Mouse (Mus musculus): ENCODE results near the gene Ttll11. TPM values are rescaled to one million over a fixed set of nuclear protein-coding genes. Genes with fewer than 3 reads are reported as not detected.

Gene Ttll11
- polyA plus RNA-seq, 1 experiment, result 47.6 TPM

- no peaks in the 10 kb centered on the region for H3K36me3 ChIP-seq (ENCODE audit: control insufficient read depth, insufficient read depth, low read length)
- no peaks in the 10 kb centered on the region for H3K4me1 ChIP-seq (ENCODE audit: control insufficient read depth, insufficient read depth, low read length)
- TF ChIP-seq POLR2A (IDR thresholded peaks at IDR 0.05; ENCODE audit: control insufficient read depth, low read depth, low read length), result no peak
- TF ChIP-seq CTCF (IDR thresholded peaks at IDR 0.05; ENCODE audit: control insufficient read depth, insufficient read depth, insufficient replicate concordance, low read depth, low read length), result no peak
- no peaks in the 10 kb centered on the region for H3K27me3 ChIP-seq (ENCODE audit: control insufficient read depth, insufficient read depth, low read length)
- H3K4me3 ChIP-seq (ENCODE audit: control insufficient read depth, low read depth, low read length), result no peak overlapping the region
- no peak overlapping the region for H3K27ac ChIP-seq (ENCODE audit: control insufficient read depth, insufficient read depth, low read depth, low read length)
Measured at GRCm38 (mm10) chr2:35827886-35828285, 151.8 kb downstream of the Ttll11 start.

DNA sequence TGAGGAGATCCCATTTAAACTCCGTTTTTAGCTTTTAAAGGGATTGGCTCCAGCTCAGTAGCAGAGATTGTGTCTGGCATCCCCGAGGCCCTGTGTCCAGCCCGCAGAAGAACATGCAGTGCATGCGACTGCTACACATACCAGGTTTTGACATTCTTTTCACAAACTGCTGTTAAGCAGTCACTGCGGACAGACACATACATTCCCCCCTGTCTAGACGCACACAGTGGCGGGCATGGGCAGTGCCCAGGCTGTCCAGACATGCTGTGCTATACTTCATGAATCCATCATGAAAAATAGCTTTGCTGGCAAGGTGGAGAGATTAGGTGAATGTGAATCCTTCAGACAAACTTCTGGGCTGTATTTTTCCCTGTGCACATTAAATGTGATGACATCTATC, 154.6 kb downstream of the Ttll11 start:
- no peak overlapping the region for H3K27ac ChIP-seq (ENCODE audit: control insufficient read depth, insufficient read depth, low read depth, low read length)
- H3K27me3 ChIP-seq (ENCODE audit: control insufficient read depth, insufficient read depth, low read length), result no peaks in the 10 kb centered on the region
- no peak overlapping the region for H3K4me3 ChIP-seq (ENCODE audit: control insufficient read depth, low read depth, low read length)
- TF ChIP-seq CTCF (IDR thresholded peaks at IDR 0.05; ENCODE audit: control insufficient read depth, insufficient read depth, insufficient replicate concordance, low read depth, low read length) (no peak), POLR2A (IDR thresholded peaks at IDR 0.05; ENCODE audit: control insufficient read depth, low read depth, low read length) (no peak)
- no peaks in the 10 kb centered on the region for H3K36me3 ChIP-seq (ENCODE audit: control insufficient read depth, insufficient read depth, low read length)
- H3K4me1 ChIP-seq (ENCODE audit: control insufficient read depth, insufficient read depth, low read length), result no peaks in the 10 kb centered on the region

DNA sequence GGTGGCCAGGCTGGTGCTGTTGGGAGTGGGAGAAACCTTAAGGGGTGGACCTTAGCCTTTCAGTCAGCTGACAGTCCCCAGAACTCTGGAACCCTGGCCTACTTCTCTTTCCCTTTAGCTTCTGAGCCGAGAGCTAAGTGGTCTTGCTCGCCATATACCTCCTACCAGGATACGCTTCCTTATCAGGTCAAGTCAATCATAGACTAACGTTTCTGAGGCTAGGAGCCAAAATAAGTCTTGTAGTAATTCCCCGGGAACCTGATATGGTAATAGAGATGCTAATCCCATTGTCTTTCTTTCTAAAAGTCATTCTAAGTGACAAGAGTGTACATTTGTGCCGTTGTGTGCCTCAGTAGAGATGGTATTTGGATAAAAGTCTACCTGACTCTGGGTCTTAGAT, 156.1 kb downstream of the Ttll11 start:
- no peak for TF ChIP-seq CTCF (IDR thresholded peaks at IDR 0.05; ENCODE audit: control insufficient read depth, insufficient read depth, insufficient replicate concordance, low read depth, low read length)
- TF ChIP-seq POLR2A (IDR thresholded peaks at IDR 0.05; ENCODE audit: control insufficient read depth, low read depth, low read length), result no peak
- H3K27me3 ChIP-seq (ENCODE audit: control insufficient read depth, insufficient read depth, low read length), result no peaks in the 10 kb centered on the region
- H3K4me1 ChIP-seq (ENCODE audit: control insufficient read depth, insufficient read depth, low read length), result no peaks in the 10 kb centered on the region
- no peaks in the 10 kb centered on the region for H3K36me3 ChIP-seq (ENCODE audit: control insufficient read depth, insufficient read depth, low read length)
- H3K4me3 ChIP-seq (ENCODE audit: control insufficient read depth, low read depth, low read length), result no peak overlapping the region
- H3K27ac ChIP-seq (ENCODE audit: control insufficient read depth, insufficient read depth, low read depth, low read length), result no peak overlapping the region

DNA sequence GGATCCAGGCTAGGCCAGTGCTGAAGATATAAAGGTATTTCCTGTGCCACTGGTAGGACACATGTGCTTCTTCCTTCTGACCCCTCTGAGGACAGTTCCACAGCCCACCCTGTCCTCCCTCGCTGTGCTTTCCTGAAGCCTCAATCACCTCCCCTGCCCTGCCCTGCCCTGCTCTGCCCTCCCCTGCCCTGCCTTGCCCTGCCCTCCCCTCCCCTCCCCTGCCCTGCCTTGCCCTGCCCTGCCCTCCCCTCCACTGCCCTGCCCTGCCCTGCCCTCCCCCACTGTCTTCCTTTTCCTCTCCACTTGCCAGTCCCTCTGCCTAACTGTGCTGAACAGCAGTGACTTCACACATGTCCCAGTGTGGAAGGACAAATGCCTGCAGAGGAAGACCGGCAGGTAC, 160.8 kb downstream of the Ttll11 start:
- H3K27me3 ChIP-seq (ENCODE audit: control insufficient read depth, insufficient read depth, low read length), result no peaks in the 10 kb centered on the region
- H3K36me3 ChIP-seq (ENCODE audit: control insufficient read depth, insufficient read depth, low read length), result no peaks in the 10 kb centered on the region
- no peaks in the 10 kb centered on the region for H3K4me1 ChIP-seq (ENCODE audit: control insufficient read depth, insufficient read depth, low read length)
- H3K27ac ChIP-seq (ENCODE audit: control insufficient read depth, insufficient read depth, low read depth, low read length), result no peak overlapping the region
- H3K4me3 ChIP-seq (ENCODE audit: control insufficient read depth, low read depth, low read length), result no peak overlapping the region
- no peak for TF ChIP-seq CTCF (IDR thresholded peaks at IDR 0.05; ENCODE audit: control insufficient read depth, insufficient read depth, insufficient replicate concordance, low read depth, low read length)
- no peak for TF ChIP-seq POLR2A (IDR thresholded peaks at IDR 0.05; ENCODE audit: control insufficient read depth, low read depth, low read length)

DNA sequence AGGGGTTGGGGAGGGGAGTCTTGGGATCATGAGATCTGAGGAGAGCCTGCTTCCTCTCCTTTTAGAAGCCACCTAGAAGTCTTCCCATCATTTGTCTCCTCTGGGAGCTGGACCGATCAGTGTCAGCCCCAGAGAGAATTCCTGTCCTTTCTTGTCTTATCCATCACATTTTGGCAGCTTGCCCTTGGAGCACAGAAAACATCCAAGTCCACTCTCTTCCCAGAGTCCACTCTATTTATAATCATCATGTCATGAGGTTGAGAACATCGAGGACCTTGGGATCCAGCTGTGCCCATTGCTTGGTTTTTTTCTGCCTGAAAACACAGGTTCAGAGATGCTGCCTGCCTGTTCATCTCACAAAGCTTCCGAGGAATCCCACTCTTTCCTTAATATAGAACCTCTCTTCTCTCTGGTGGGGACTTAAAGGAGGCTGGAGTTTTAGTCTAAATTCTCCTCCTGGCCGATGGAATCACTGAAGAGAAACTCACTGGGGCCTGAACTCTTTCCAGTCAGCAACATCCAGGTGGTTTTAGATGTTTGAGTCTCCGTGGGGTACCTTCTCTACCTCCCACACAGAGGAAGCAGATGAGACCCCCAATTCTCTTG, 163.6 kb downstream of the Ttll11 start:
- no peak for TF ChIP-seq POLR2A (IDR thresholded peaks at IDR 0.05; ENCODE audit: control insufficient read depth, low read depth, low read length)
- no peak for TF ChIP-seq CTCF (IDR thresholded peaks at IDR 0.05; ENCODE audit: control insufficient read depth, insufficient read depth, insufficient replicate concordance, low read depth, low read length)
- H3K4me1 ChIP-seq (ENCODE audit: control insufficient read depth, insufficient read depth, low read length), result no peaks in the 10 kb centered on the region
- H3K36me3 ChIP-seq (ENCODE audit: control insufficient read depth, insufficient read depth, low read length), result no peaks in the 10 kb centered on the region
- H3K4me3 ChIP-seq (ENCODE audit: control insufficient read depth, low read depth, low read length), result no peak overlapping the region
- H3K27ac ChIP-seq (ENCODE audit: control insufficient read depth, insufficient read depth, low read depth, low read length), result no peak overlapping the region; the same call in 1 of the 2 replicates
- no peaks in the 10 kb centered on the region for H3K27me3 ChIP-seq (ENCODE audit: control insufficient read depth, insufficient read depth, low read length)

- H3K4me1 ChIP-seq (ENCODE audit: control insufficient read depth, insufficient read depth, low read length), result no peaks in the 10 kb centered on the region
- H3K27ac ChIP-seq (ENCODE audit: control insufficient read depth, insufficient read depth, low read depth, low read length), result no peak overlapping the region
- no peaks in the 10 kb centered on the region for H3K27me3 ChIP-seq (ENCODE audit: control insufficient read depth, insufficient read depth, low read length)
- TF ChIP-seq POLR2A (IDR thresholded peaks at IDR 0.05; ENCODE audit: control insufficient read depth, low read depth, low read length) (no peak), CTCF (IDR thresholded peaks at IDR 0.05; ENCODE audit: control insufficient read depth, insufficient read depth, insufficient replicate concordance, low read depth, low read length) (no peak)
- H3K36me3 ChIP-seq (ENCODE audit: control insufficient read depth, insufficient read depth, low read length), result no peaks in the 10 kb centered on the region
- H3K4me3 ChIP-seq (ENCODE audit: control insufficient read depth, low read depth, low read length), result no peak overlapping the region
Measured at GRCm38 (mm10) chr2:35812561-35812933, 167.2 kb downstream of the Ttll11 start.

- Histone ChIP-seq H3K27me3 (ENCODE audit: control insufficient read depth, insufficient read depth, low read length) (no peaks in the 10 kb centered on the region), H3K4me3 (ENCODE audit: control insufficient read depth, low read depth, low read length) (no peak overlapping the region), H3K36me3 (ENCODE audit: control insufficient read depth, insufficient read depth, low read length) (no peaks in the 10 kb centered on the region), H3K4me1 (ENCODE audit: control insufficient read depth, insufficient read depth, low read length) (no peaks in the 10 kb centered on the region), H3K27ac (ENCODE audit: control insufficient read depth, insufficient read depth, low read depth, low read length) (no peak overlapping the region)
- TF ChIP-seq POLR2A (IDR thresholded peaks at IDR 0.05; ENCODE audit: control insufficient read depth, low read depth, low read length) (no peak), CTCF (IDR thresholded peaks at IDR 0.05; ENCODE audit: control insufficient read depth, insufficient read depth, insufficient replicate concordance, low read depth, low read length) (no peak)
Measured at GRCm38 (mm10) chr2:35811801-35812560, 167.7 kb downstream of the Ttll11 start.

Data from testis, adult 2 months (tissue).